Comparison of ENCODE assay signal across 20 mouse cellular contexts in genomic region chr16:17669886-17670285, GRCm38 (mm10). TPM values are rescaled to one million over a fixed set of nuclear protein-coding genes. Genes with fewer than 3 reads are reported as not detected.
DNase-seq lines count a peak whose midpoint lies in the region; TF ChIP-seq lines count a peak whose summit lies in the region.
"Had no signal": no experiment of that assay in that cellular context is flagged by ENCODE, and none has a peak within 500 bp of the region (broad histone marks: within the 10 kb centered on the region; RNA-seq: fewer than 3 reads in every experiment).

No protein-coding gene starts in this region.

- no peak for TF ChIP-seq CTCF in cerebellum, adult 2 months (IDR thresholded peaks at IDR 0.05; ENCODE audit: borderline replicate concordance, insufficient read depth, low read depth, low read length)

- H3K4me3 ChIP-seq in cerebellum, adult 2 months (replicated peaks; ENCODE audit: insufficient read depth, low read depth, low read length), result no peak overlapping the region
- H3K4me3 ChIP-seq: embryonic facial prominence, embryonic 10.5 days; gastrocnemius, adult 2 months; heart, embryonic 10.5 days; hindbrain, embryonic 13.5 days had no signal

- peak overlapping the region; percentile 26 for H3K27ac ChIP-seq in cerebellum, adult 2 months (ENCODE audit: insufficient read depth, low read length)
- H3K27ac ChIP-seq: embryonic facial prominence, embryonic 10.5 days; gastrocnemius, adult 2 months; heart, embryonic 10.5 days; hindbrain, embryonic 13.5 days; hindbrain, postnatal 0 days had no signal

- DNase-seq in cerebellum, adult 11 months, result peak; percentile 28
- no peak for DNase-seq in cerebellum, postnatal 4 days (ENCODE audit: low spot score in 2 of 2)
- peak; percentile 69 for DNase-seq in brain, adult 2 months (ENCODE audit: low read depth, low spot score)
- peak; percentile 46 to 48 for DNase-seq in cerebellum, adult 2 months
- DNase-seq in cerebellum, postnatal 25 days, result peak; percentile 48 to 52
- no peak for DNase-seq in layer of hippocampus, postnatal 36 days
- no peak for DNase-seq in embryo, embryonic 10 days (ENCODE audit: low spot score)
- DNase-seq in gastrocnemius, postnatal 10 days, result no peak
- DNase-seq: adrenal gland, postnatal 14 days; gastrocnemius, adult 2 months; gastrocnemius, postnatal 36 days; heart, adult 18-20 months; heart, postnatal 10 days; kidney, adult 2 months had no signal

- peaks cover 14% of the 10 kb centered on the region for H3K4me1 ChIP-seq in cerebellum, adult 2 months (ENCODE audit: control insufficient read depth, insufficient read depth, low read length)
- H3K4me1 ChIP-seq: embryonic facial prominence, embryonic 10.5 days; heart, embryonic 10.5 days; hindbrain, embryonic 13.5 days had no signal

- TF ChIP-seq POLR2A in cerebellum, adult 2 months (IDR thresholded peaks at IDR 0.05; ENCODE audit: borderline replicate concordance, insufficient read depth, low read length), result no peak

- no peaks in the 10 kb centered on the region for H3K27me3 ChIP-seq in cerebellum, adult 2 months (ENCODE audit: control insufficient read depth, insufficient read depth, low read length)
- H3K27me3 ChIP-seq: hindbrain, embryonic 13.5 days; Patski had no signal

RNA-seq across cellular contexts. Expression of gene Ccdc74a, which starts 23.6 kb away (rescaled TPM):
- 112 and 123 TPM in 2 replicates for polyA plus RNA-seq in cerebellum, adult 2 months (2012; rRNA removed)
- total RNA-seq in layer of hippocampus, postnatal 36 days (2021), result 10 to 100 TPM; 37.3 to 37.9 TPM
- 1 to 10 TPM; 2.2 to 2.5 TPM for total RNA-seq in gastrocnemius, postnatal 10 days (2021)
- total RNA-seq: hematopoietic stem cell, adult 5-6 weeks had no signal

RNA-seq across cellular contexts. Expression of gene Smpd4, which starts 50.7 kb away (rescaled TPM):
- 113 and 125 TPM in 2 replicates for polyA plus RNA-seq in cerebellum, adult 2 months (2012; rRNA removed)
- 10 to 100 TPM; 48.9 to 60.5 TPM for total RNA-seq in layer of hippocampus, postnatal 36 days (2021)
- 10 to 100 TPM; 13.6 to 21.6 TPM for total RNA-seq in gastrocnemius, postnatal 10 days (2021)

Comparison
In these comparisons a context has a peak if more than half of its experiments do, and no peak if none do; other contexts are left out.
1. DNase-seq: peak in cerebellum, adult 11 months (single experiment), brain, adult 2 months (single experiment), cerebellum, adult 2 months (2 of 2) and cerebellum, postnatal 25 days (2 of 2); none in cerebellum, postnatal 4 days (0 of 2), layer of hippocampus, postnatal 36 days (0 of 2), embryo, embryonic 10 days (single experiment) and gastrocnemius, postnatal 10 days (single experiment).
2. RNA of gene Ccdc74a, which starts 23.6 kb away (total RNA-seq): 37.3 to 37.9 TPM in layer of hippocampus, postnatal 36 days; 2.2 to 2.5 TPM in gastrocnemius, postnatal 10 days; every median in the first group is over 10 times any median in the second.